Mouse (Mus musculus) CD4-positive naive resting alpha-beta T cell, adult 57 days (primary cell): Measurements from ENCODE around the gene C1ql3. TPM values are rescaled to one million over a fixed set of nuclear protein-coding genes. Genes with fewer than 3 reads are reported as not detected.

Source experiments
- total RNA-seq: library from RNA; stranded (reverse); gene quantifications from one replicate; pipeline ENCODE4 v1.2.4, GENCODE M21; 2023

C1ql3 gene
- 0.24 TPM for total RNA-seq

GRCm38 (mm10) chr2:13011472-13011871 lies at the start of gene C1ql3:
Gene C1ql3 (minus strand): TSS chr2:13011806.

Other genes starting within 250 kb of the C1ql3 start
- gene Pter, start 87.8 kb downstream of the C1ql3 start, total RNA-seq: 1.1 TPM